Mouse (Mus musculus): Measurements from ENCODE around the gene Tob1. TPM values are rescaled to one million over a fixed set of nuclear protein-coding genes. Genes with fewer than 3 reads are reported as not detected.

Gene Tob1
- 1 to 10 TPM; 5.3 to 5.8 TPM for polyA plus RNA-seq (2017; shearing (Covaris generic))

DNA sequence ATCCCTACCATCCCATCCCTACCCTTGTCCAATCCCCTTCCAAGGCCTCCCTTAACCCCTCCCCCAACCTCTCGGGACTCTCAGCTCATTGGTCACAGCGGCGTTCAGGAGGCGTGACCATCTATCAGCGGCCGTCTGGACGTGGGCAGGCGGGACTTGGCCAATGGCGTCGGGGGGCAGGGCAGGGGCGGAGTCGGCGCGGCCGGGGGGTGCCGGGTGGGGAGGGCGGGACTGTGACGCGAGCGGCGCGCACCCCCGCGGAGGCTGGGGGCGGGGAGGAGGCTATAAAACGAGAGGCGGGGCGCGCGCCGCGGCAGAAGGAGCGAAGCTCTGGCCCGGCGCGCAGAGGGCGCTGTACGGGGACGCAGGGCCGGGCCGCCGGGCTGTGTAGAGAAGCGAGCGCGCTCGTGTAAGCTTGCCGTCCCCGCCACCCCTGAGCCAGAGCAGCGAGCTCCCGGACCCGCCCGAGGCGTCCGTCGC is at the start of gene Tob1:
Gene Tob1, plus strand, starts transcription at position 331 of the 480 bp plus-strand sequence.
- ATAC-seq = peak; percentile 91

DNA sequence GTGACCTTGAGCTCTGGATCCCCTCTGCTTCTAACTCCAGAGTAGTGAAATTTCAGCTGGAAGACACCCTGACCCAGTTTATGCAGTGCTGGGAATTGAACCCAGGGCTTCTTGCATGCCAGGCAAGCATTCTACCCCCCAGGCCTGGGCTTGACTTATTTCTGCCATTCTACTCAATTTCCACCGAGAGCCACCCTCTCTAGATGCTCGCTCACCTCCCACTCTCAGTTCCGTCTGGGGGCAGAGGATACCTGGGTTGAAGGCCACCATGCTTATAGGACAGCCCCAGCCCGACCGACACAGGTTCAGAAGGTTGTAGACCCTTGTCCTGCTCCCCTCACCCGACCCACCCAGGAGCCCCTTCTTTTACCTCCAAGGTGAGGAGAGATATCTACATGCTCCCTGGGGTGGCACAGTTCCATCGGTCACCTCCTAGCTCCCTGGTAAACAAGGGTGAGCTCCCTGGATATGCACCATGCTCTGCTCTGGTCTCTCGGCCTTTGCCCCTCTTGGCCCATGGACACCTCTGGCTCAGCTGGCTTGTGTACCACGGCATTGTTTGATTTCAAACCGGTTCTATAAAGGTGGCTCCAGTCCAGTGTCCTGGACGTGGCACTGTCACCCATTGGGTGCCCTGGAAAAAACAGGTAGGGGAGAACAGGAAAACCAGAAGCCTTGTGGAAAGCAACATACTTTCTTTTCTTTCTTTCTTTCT is 49.2 kb upstream of the Tob1 start:
- no peak for ATAC-seq

DNA sequence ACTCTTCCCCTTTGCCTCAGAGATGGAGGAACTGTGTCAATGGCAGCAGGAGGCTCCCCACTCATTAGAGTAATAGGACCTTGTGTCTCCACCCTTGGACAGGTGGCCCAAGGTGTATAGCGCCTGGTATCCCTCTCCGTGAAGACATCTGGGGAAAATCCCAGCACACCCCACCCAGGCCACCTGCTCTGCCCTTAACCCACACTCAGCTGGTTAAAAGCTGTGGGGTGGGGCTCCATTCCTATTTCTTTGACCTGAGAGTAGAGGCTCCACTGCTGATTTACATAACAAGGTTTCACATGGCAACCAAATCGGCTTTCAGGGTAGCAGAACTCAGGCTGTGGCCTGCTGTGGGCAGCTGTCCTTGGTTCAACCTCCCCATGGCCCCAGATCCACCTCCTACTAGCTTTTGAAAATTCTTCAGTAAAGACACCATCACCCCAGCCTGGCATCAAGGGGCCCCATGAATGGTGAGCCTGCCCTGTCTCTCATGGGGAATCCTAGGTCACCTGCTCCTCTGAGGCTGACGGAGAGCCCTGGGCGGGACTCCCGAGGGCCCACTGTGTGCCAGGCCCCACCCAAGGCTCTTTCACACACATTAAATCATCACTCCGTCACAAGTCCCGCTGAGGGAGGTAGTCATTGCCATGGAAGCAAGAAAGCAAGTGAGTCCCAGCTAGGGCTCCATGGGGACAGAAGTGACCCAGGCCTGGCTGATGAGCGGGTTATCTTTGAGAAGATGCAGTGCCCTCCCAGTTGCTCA is 48.1 kb upstream of the Tob1 start:
- ATAC-seq = no peak

DNA sequence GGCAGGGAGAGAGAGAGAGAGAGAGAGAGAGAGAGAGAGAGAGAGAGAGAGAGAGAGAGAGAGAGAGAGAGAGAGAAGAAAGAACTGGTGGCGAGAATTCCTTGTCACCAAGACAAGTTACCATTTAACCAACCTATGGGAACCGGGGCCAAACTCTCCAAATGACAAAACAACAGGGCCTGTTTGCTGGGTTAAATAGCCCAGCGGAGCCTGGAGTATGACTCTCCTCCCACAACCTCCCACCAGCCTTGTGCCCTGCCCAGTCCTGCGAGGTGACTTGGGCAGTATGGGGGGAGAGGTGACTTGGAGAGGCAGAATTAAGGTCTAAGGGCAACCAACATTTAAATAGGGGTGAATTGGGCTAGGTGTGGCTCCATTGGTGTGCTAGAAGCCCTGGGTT is 45.5 kb upstream of the Tob1 start:
- no peak for ATAC-seq

DNA sequence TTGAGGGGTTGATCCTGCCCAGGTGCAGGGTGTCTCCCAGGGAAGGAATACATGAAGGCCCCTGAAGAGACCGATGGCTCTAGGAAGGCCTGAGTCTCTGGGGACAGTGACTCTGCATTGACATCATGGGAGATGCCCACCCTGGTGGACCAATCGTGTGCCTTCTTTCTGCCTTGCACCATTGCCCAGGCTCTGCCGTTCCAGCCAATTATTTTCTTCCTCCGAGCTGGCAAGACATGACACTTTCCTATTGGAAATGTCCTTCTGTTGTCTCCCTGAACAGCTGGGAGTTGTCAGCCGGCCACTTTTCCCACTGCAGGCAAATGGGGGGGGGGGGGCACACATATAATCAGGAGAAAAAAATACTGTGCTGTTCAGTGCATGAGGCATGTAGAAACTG is 43.0 kb upstream of the Tob1 start:
- ATAC-seq = no peak

DNA sequence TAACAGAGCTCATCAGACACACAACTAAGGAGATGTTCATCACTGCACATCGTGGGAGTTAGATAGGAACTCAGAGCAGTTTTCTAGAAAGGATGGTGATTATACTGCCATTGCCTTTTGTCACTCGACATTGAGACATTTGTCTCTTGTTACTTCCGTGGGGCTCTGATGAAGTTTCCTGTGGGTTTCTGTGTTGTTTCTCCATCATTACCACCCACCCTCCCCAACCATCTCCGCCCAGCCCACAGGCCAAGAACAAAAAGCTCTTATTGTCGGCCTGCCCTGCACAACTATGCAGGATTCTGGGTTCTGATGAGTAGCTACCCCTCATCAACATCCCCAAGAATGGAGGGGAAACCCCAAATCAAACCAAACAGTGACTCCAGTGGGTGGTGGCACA is 41.7 kb upstream of the Tob1 start:
- ATAC-seq = peak; percentile 36

DNA sequence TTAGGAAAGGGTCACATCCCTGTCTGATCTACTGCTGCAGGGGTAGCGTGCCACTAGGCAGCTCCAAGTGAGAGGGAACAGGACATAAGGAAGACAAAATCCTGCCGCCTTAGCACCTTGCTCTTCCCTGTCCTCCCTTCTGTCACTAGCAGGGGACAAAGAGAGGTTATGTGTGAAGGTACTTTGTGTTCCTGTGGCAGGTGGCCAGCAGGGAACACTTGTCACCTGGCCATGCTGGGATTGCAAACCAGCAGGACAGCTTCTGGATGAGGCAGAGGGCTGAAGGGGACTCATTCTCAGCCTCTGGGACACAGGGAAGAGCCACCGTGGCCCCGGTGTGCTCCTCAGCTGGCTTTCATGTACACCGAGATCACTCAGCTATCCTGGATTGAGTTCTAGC is 39.6 kb upstream of the Tob1 start:
- no peak for ATAC-seq

DNA sequence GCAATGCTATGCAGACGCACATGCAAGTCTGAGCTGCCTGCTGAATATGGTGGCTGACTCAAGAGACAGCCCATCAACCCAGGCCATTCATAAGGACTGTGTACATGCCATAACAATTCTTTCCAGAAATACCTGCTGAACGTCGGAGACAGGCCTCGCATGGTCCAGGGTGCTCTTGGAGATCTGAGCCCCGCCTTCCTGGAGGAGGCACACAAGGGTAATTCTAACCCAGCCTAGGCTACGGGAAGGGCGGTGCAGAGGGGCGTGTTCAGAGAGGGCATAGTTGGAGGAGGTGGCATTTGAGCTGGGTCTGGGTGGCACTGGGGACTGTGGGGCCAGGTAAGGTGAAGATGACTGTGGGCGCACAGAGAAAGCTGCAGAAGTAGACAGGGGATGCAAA is 39.1 kb upstream of the Tob1 start:
- no peak for ATAC-seq

DNA sequence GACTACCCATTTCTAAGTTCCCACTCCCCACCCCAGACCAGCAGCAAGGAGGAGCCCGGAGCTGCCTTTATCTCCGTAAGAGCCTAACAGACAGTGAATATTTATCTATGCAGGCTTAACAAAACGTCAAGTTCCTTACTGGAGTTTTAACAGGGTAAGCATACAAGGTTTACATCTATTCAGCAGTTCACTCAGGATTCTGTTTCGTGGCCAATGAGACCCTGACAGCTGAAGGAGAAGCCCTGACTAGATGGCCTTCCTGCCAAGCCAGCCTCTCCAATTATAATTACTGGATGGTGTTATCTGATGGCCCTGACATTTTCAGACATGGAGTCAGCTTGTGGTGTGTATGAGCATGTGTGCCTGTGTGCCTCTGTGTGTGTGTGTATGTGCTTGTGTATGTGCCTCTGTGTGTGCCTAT is 37.5 kb upstream of the Tob1 start:
- no peak for ATAC-seq

DNA sequence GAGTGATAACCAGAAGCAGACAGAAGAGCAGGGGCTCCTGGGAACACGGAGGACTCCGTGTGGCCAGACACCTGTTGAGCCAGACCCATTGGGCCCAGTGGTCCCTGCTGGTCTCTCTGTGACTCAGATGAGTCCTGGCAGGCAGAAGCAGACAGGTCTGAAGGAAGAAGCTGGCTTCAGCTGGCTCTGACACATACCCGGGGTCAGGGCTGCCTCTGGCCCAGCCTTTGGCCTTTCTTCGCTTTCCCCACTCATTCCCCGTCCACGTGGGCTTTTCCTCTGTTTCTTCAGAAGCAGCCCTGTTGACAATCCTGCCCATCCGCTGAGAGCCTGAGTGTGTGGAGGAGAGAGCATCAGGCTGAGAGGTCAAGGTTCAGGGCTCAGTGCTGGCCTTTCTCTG is 36.0 kb upstream of the Tob1 start:
- ATAC-seq = no peak

DNA sequence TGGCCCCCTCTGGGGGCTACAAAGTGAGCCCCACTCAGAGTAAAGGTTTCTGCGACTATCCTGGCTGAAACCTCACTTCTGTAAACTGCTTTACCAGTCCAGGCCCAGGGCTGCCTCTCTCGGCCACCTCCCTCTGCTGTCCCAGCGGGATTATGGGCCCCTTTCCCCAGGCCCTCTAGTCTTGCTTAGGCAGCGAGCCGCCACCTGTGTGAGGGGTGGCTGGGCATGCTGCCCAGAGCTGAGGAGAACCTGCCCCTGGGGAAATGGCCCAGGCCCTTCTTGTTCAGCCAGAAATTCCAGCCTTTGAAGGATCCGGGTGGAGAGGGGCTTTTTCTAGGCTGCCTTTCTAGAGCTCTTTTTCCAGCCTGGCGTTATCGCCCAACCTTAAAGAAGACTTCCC is 35.6 kb upstream of the Tob1 start:
- no peak for ATAC-seq

DNA sequence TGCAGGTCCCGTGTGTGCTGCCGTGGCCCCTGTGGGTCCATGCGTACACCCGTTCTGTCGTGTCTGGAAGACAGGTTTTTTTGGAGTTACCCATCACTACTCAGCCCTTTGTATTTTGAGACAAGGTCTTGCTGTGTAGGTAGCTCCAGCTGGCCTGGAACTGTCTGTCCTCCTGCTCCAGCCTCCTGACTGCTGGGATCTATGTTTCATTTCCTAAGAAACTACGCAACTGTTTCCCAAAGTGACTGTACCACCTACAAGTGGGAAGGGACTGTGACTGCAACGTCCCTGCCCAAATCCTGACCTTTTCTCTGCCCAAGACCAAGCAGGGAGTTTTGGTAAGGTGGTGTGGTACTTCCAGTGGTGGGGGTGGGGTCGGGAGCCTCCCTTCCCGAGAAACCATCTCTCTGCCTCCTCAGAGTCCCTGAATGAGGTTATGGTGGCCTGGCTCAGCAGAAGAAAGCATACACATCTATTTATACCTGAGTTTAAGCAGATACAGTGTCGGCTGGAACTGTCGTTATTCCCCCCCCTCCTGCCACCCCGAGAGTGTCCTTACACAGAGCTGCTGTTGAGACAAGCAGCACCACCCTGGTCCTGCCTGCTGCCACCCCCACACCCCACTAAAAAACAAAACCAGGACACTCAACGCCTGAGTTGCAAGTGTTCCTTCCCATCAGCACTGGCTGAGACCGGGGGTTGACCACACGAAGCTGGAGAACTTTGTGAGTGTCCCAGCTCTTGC is 33.2 kb upstream of the Tob1 start:
- ATAC-seq = no peak

DNA sequence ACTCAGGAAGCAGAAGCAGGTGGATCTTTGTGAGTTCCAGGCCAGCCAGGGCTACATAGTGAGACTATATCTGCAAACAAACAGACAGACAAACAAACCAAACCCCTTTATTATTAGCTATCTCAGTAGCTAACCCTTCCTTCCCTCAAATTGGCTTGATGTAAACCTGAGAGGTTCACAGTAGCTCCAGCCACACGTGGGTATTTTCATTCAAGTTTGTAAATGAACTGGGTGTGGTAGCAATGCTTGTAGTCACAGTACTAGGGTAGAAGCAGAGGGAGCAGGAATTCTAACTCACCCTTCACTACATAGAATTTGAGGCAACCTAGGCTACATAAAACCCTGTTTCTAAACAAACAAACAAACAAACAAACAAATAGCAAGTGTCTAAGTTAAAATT is 31.5 kb upstream of the Tob1 start:
- ATAC-seq = no peak

DNA sequence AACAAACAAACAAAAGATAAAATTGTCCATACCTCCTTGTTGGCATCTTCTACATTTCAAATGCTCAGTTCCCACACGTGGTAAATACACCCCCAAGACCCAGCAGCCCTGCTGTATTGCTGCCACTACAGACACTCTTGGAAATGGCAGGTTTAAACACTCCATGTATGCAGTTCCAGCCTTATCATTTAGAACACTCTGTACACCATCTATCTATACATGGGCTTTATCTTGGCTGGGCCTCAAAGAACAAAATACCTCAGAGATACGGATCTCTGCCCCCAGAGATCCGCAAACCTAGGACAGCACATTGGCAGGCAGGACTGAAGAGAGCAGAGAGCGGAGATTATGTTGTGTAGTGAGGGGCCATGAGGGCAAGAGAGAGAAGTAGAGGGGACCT is 31.1 kb upstream of the Tob1 start:
- no peak for ATAC-seq

DNA sequence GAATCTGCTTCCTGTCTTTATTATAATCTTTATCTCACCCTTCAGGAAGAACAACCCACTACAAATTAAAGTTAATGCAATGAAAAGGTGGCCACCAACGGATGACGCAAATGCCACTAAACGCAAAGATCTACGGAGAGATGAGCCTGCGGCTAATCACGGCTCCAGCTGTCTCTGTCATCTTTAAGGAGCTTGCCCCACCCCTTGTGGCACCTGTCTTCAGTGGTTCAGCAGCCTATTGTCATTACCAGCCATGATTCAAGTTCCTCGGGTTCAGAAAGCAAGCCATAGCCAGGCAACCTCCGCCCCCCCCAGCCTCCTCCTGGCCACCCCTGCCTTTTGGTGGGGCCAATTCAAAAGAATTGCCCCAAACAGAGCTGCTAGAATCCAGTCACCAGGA is 29.6 kb upstream of the Tob1 start:
- no peak for ATAC-seq

DNA sequence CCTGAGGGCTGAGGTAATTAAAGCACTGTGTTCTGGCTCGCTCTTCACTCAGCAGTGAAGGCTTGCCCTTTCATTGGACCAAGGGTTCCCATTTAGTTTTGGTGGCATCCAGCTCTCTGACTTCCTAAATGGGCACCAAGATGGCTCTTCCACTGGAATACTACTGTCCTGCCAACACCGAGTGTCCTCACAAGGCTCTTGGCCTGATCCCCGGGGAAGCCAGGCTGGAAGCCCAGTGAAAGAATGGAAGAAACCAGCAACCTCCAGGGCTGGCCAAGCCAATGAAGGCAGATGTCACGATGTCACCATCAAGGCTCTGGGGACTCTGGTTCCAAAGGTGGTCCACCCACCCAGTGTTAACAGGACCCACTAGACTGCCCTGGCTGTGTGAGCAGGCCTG is 28.5 kb upstream of the Tob1 start:
- ATAC-seq = no peak

DNA sequence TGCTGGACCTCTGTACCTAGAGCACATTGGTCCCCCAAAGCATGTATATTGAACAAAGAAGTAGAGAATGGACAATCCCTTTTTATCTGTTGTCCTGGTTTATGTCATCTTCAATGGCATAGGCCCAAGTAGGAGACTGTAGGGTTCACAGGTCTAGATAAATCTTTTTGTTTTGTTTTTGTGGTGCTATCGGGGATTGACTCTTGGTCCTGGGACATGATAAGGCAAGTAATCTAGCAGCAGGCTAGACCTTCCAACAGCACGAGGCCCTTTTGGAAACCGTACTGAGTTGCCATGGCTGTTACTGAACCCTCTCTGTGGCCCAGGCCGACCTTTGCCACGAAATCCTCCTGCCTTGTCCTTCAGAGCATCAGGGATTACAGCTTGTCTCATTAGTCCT is 28.1 kb upstream of the Tob1 start:
- no peak for ATAC-seq

DNA sequence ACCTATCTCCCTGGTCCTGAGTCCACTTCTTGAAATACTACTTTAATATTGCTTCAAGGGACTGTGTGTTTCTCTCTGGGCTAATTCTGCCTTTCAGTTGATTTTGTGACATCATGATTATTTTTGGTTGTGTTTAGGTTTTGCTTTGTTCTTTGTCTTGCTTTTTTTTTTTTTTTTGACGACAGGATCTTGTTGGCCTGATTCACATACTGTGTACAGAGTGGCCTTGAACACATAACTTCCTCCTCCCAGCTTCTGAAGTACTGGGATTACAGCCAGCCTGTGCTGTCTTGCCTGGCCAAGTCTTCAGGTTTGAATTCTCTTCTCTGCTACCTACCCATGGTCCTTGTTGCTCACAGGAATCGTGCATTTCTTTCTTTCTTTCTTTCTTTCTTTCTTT is 27.6 kb upstream of the Tob1 start:
- ATAC-seq = no peak

DNA sequence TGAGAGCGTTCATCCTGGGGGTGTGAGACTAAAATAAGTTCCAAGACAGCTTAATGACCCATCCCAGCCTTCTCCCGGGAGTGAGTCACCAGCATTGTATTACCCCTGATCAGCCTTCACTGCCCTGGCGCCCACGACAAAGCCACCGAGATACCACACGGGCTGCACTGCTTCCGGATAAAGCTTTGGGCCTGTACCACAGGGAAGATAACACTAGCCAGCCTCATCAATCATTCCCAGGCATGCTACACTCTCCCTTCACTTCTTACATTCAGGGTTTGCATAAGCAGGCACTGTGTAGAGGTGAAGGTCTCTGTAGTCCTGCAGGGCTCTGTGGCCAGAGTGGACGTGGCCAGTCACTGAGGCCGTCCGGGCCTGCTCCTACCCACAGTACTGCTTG is 21.7 kb upstream of the Tob1 start:
- ATAC-seq = no peak

DNA sequence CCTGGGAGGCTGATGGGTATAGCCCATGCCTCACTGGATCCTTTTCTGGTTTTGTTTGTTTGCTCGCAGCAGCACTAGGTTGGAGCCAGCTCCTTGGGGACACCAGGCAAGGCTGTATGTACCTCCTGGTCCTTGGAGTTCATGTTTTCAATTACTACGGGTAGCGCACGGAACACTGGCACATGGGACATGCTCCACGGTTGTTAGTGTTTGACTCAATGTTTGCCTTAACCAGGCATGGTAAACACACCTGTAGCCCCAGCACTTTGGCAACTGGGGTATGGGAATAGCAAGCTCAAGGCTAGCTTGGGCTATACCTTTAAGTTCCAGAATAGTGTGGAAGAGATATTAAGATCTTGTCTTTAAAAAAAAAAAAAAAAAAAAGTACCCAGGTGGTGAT is 20.6 kb upstream of the Tob1 start:
- no peak for ATAC-seq

DNA sequence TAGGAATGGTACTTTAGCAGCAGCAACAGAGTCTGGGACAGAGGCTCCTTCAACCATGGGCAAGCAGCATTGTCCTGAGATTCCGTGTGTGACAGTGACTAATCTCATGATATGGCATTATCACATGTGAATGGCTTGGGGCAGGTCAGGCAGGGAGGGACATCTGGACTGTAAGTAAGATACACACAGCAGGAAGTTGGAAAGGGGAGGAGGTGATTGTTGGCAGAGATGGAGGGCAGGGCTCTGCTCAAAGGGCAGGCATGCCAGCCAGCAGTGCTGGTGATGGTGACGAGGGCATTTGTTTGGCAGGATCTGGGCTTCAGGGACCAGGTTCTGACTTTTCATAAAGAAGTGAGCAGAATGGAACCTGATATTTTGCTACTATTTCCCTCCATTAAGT is 18.1 kb upstream of the Tob1 start:
- no peak for ATAC-seq

DNA sequence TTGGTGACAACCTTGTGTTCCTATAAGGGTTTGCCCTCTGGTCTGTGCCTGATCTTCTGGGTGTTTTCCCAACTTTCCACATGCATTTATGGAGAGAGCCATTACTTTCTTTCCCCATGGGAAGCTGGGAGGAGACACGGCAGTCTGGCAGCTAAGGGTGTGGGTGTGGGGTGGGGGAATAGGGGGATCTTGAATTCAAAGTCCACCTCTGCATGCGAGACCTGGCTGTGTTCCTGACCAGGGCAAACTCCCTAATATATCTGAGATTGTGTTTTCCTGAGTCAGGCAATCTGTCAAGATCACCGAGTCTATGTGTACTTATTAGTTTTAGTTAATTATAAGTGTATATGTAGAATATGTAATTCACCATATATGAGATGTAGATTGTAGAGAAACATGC is 14.9 kb upstream of the Tob1 start:
- ATAC-seq = no peak

DNA sequence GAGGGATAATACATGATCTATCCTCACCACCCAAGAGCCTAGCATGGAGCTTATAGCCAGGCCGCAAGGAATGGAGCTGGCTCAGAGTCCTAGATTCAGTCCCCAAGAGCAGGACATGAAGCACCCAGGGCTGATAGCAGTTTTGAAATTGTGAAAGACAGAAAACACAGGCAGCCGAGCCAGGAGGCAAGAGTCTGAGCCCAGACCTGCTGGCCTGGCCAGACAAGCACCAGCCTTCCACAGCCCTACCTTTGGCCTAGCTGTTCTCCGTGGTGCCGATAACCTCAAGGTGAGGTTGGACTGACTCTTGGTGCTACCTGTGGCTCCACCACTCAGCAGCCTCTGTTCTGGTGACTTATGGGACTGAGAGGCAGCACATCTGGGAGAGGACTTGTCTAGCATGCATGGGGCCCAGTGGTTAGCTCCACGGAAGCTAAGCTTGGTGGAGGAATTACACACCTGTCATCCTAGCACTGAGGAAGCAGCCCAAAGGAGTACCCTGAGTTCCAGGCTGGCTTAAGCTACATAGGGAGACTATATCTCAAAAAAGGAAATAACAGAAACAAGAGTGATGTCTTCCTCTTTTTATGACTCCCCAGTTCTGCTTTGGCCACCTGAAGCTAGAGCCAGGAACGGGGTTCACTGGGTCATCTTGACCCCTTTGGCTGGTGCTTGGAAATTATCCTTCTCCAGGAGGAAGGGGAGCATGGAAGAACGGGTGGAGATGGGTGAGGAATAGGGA is 12.7 kb upstream of the Tob1 start:
- ATAC-seq = no peak
